Mouse (Mus musculus) embryo, embryonic 10 days (tissue): Measurements from ENCODE around the gene Hist1h1c.

Experiments used
- DNase-seq: peaks from one replicate; pipeline ENCODE4 v3.0.0-alpha.2; 2015; ENCODE audit warnings: low spot score

The Hist1h1c gene

GRCm38 (mm10) chr13:23745381-23746161 is 7.0 kb downstream of the Hist1h1c start, which contains the start of gene Hist1h3c:
Hist1h3c (minus strand) TSS chr13:23745602.
- DNase-seq = peak; percentile 87

GRCm38 (mm10) chr13:23746201-23747080 is 7.8 kb downstream of the Hist1h1c start, which contains the start of gene Hist1h2bb:
Hist1h2bb (plus strand) TSS chr13:23746734.
- DNase-seq = peak; percentile 91

- DNase-seq = peak; percentile 60
These were observed 8.7 kb downstream of the Hist1h1c start for GRCm38 (mm10) chr13:23747081-23747891.

- DNase-seq = peak; percentile 52
These were observed 9.3 kb downstream of the Hist1h1c start for GRCm38 (mm10) chr13:23747892-23748288.

- no peak for DNase-seq
These were observed 11.0 kb downstream of the Hist1h1c start for GRCm38 (mm10) chr13:23749563-23750121.

GRCm38 (mm10) chr13:23750839-23751477 is 12.3 kb downstream of the Hist1h1c start, which contains the start of gene Hist1h2ab:
Hist1h2ab (plus strand) TSS chr13:23751126.
- peak; percentile 80 for DNase-seq

- peak; percentile 66 for DNase-seq
These were observed 12.9 kb downstream of the Hist1h1c start for GRCm38 (mm10) chr13:23751478-23751956.

- peak; percentile 97 for DNase-seq
These were observed 13.6 kb downstream of the Hist1h1c start, which contains the start of gene Hist1h3b for GRCm38 (mm10) chr13:23752067-23752741. Hist1h3b (plus strand) TSS chr13:23752267.

GRCm38 (mm10) chr13:23752742-23753172 is 14.1 kb downstream of the Hist1h1c start:
- DNase-seq = peak; percentile 42

GRCm38 (mm10) chr13:23753314-23754078 is 14.9 kb downstream of the Hist1h1c start:
- no peak for DNase-seq

GRCm38 (mm10) chr13:23755000-23755399 is 16.4 kb downstream of the Hist1h1c start:
- DNase-seq = no peak

- DNase-seq = peak; percentile 94
These were observed 18.2 kb downstream of the Hist1h1c start, which contains the start of gene Hist1h4b for GRCm38 (mm10) chr13:23756790-23757189. Hist1h4b (plus strand) TSS chr13:23757013.

GRCm38 (mm10) chr13:23757211-23757773 is 18.7 kb downstream of the Hist1h1c start:
- peak; percentile 76 for DNase-seq

GRCm38 (mm10) chr13:23757921-23758320 is 19.3 kb downstream of the Hist1h1c start:
- no peak for DNase-seq

GRCm38 (mm10) chr13:23759251-23759771 is 20.7 kb downstream of the Hist1h1c start:
- DNase-seq = no peak

- DNase-seq = no peak
These were observed 21.3 kb downstream of the Hist1h1c start for GRCm38 (mm10) chr13:23759916-23760239.

GRCm38 (mm10) chr13:23760240-23760971 is 21.8 kb downstream of the Hist1h1c start:
- peak; percentile 66 for DNase-seq
